Mouse (Mus musculus): ENCODE data around the gene Ccr1l1. TPM values are rescaled to one million over a fixed set of nuclear protein-coding genes. Genes with fewer than 3 reads are reported as not detected.

The Ccr1l1 gene
- total and polyA plus RNA-seq, 2 experiments = 0.12 TPM; not detected in 1

GRCm38 (mm10) chr9:123940628-123941027 is 37.6 kb downstream of the Ccr1l1 start:
- Histone ChIP-seq H3K4me3 (ENCODE audit: insufficient read depth, low read depth, low read length) (no peak overlapping the region), H3K27ac (replicated peaks; ENCODE audit: insufficient read depth, low read depth, low read length) (no peak overlapping the region), H3K27me3 (ENCODE audit: control insufficient read depth, insufficient read depth, low read length) (no peaks in the 10 kb centered on the region), H3K4me1 (ENCODE audit: control insufficient read depth, insufficient read depth, low read length) (no peaks in the 10 kb centered on the region), H3K79me2 (ENCODE audit: control insufficient read depth, insufficient read depth, low read length) (no peaks in the 10 kb centered on the region), H3K9ac (ENCODE audit: low read depth, low read length) (no peak overlapping the region), H3K36me3 (ENCODE audit: control insufficient read depth, insufficient read depth, low read length) (no peaks in the 10 kb centered on the region)
- no peak for DNase-seq (ENCODE audit: extremely low read depth, low read depth, low spot score)
- no peak for TF ChIP-seq CTCF (IDR thresholded peaks at IDR 0.05; ENCODE audit: low read depth, low read length)
- TF ChIP-seq POLR2A (IDR thresholded peaks at IDR 0.05; ENCODE audit: extremely low read depth, insufficient read depth, low read length) = no peak

- Histone ChIP-seq H3K27ac (replicated peaks; ENCODE audit: insufficient read depth, low read depth, low read length) (no peak overlapping the region), H3K4me3 (ENCODE audit: insufficient read depth, low read depth, low read length) (no peak overlapping the region), H3K79me2 (ENCODE audit: control insufficient read depth, insufficient read depth, low read length) (no peaks in the 10 kb centered on the region), H3K27me3 (ENCODE audit: control insufficient read depth, insufficient read depth, low read length) (no peaks in the 10 kb centered on the region), H3K9ac (ENCODE audit: low read depth, low read length) (no peak overlapping the region), H3K36me3 (ENCODE audit: control insufficient read depth, insufficient read depth, low read length) (no peaks in the 10 kb centered on the region), H3K4me1 (ENCODE audit: control insufficient read depth, insufficient read depth, low read length) (no peaks in the 10 kb centered on the region)
- DNase-seq (ENCODE audit: extremely low read depth, low read depth, low spot score) = no peak
- TF ChIP-seq CTCF (IDR thresholded peaks at IDR 0.05; ENCODE audit: low read depth, low read length) (no peak), POLR2A (IDR thresholded peaks at IDR 0.05; ENCODE audit: extremely low read depth, insufficient read depth, low read length) (no peak)
- WGBS = 52% methylated on average over 1 of the region's 1 CpGs
Measured at GRCm38 (mm10) chr9:123940168-123940567, 38.0 kb downstream of the Ccr1l1 start.

GRCm38 (mm10) chr9:123937989-123938388 is 40.2 kb downstream of the Ccr1l1 start:
- DNase-seq (ENCODE audit: extremely low read depth, low read depth, low spot score) = no peak
- Histone ChIP-seq H3K79me2 (ENCODE audit: control insufficient read depth, insufficient read depth, low read length) (no peaks in the 10 kb centered on the region), H3K4me3 (ENCODE audit: insufficient read depth, low read depth, low read length) (no peak overlapping the region), H3K27me3 (ENCODE audit: control insufficient read depth, insufficient read depth, low read length) (no peaks in the 10 kb centered on the region), H3K9ac (ENCODE audit: low read depth, low read length) (no peak overlapping the region), H3K36me3 (ENCODE audit: control insufficient read depth, insufficient read depth, low read length) (no peaks in the 10 kb centered on the region), H3K4me1 (ENCODE audit: control insufficient read depth, insufficient read depth, low read length) (no peaks in the 10 kb centered on the region), H3K27ac (replicated peaks; ENCODE audit: insufficient read depth, low read depth, low read length) (no peak overlapping the region)
- TF ChIP-seq POLR2A (IDR thresholded peaks at IDR 0.05; ENCODE audit: extremely low read depth, insufficient read depth, low read length) = no peak
- TF ChIP-seq CTCF (IDR thresholded peaks at IDR 0.05; ENCODE audit: low read depth, low read length) = no peak
- WGBS = 84% methylated on average over 2 of the region's 2 CpGs

GRCm38 (mm10) chr9:123936604-123937280 is 41.5 kb downstream of the Ccr1l1 start:
- DNase-seq (ENCODE audit: extremely low read depth, low read depth, low spot score) = no peak
- WGBS = 83% methylated on average over 9 of the region's 9 CpGs
- Histone ChIP-seq H3K4me3 (ENCODE audit: insufficient read depth, low read depth, low read length) (no peak overlapping the region), H3K4me1 (ENCODE audit: control insufficient read depth, insufficient read depth, low read length) (0 out of 2 replicates have a peak, but pooled peaks cover 2% of the 10 kb centered on the region), H3K9ac (ENCODE audit: low read depth, low read length) (no peak overlapping the region), H3K27ac (replicated peaks; ENCODE audit: insufficient read depth, low read depth, low read length) (no peak overlapping the region), H3K27me3 (ENCODE audit: control insufficient read depth, insufficient read depth, low read length) (no peaks in the 10 kb centered on the region), H3K79me2 (ENCODE audit: control insufficient read depth, insufficient read depth, low read length) (no peaks in the 10 kb centered on the region), H3K36me3 (ENCODE audit: control insufficient read depth, insufficient read depth, low read length) (no peaks in the 10 kb centered on the region)
- no peak for TF ChIP-seq POLR2A (IDR thresholded peaks at IDR 0.05; ENCODE audit: extremely low read depth, insufficient read depth, low read length)
- TF ChIP-seq CTCF (IDR thresholded peaks at IDR 0.05; ENCODE audit: low read depth, low read length) = no peak

GRCm38 (mm10) chr9:123935776-123936175 is 42.4 kb downstream of the Ccr1l1 start:
- Histone ChIP-seq H3K79me2 (ENCODE audit: control insufficient read depth, insufficient read depth, low read length) (no peaks in the 10 kb centered on the region), H3K4me1 (ENCODE audit: control insufficient read depth, insufficient read depth, low read length) (0 out of 2 replicates have a peak, but pooled peaks cover 2% of the 10 kb centered on the region), H3K27ac (replicated peaks; ENCODE audit: insufficient read depth, low read depth, low read length) (no peak overlapping the region), H3K27me3 (ENCODE audit: control insufficient read depth, insufficient read depth, low read length) (no peaks in the 10 kb centered on the region), H3K36me3 (ENCODE audit: control insufficient read depth, insufficient read depth, low read length) (no peaks in the 10 kb centered on the region), H3K4me3 (ENCODE audit: insufficient read depth, low read depth, low read length) (no peak overlapping the region), H3K9ac (ENCODE audit: low read depth, low read length) (no peak overlapping the region)
- DNase-seq (ENCODE audit: extremely low read depth, low read depth, low spot score) = no peak
- WGBS = 93% methylated on average over 5 of the region's 5 CpGs
- no peak for TF ChIP-seq CTCF (IDR thresholded peaks at IDR 0.05; ENCODE audit: low read depth, low read length)
- no peak for TF ChIP-seq POLR2A (IDR thresholded peaks at IDR 0.05; ENCODE audit: extremely low read depth, insufficient read depth, low read length)

GRCm38 (mm10) chr9:123935346-123935745 is 42.9 kb downstream of the Ccr1l1 start:
- no peak overlapping the region for H3K27ac ChIP-seq (replicated peaks; ENCODE audit: insufficient read depth, low read depth, low read length)
- H3K36me3 ChIP-seq (ENCODE audit: control insufficient read depth, insufficient read depth, low read length) = no peaks in the 10 kb centered on the region
- 0 out of 2 replicates have a peak, but pooled peaks cover 2% of the 10 kb centered on the region for H3K4me1 ChIP-seq (ENCODE audit: control insufficient read depth, insufficient read depth, low read length)
- TF ChIP-seq POLR2A (IDR thresholded peaks at IDR 0.05; ENCODE audit: extremely low read depth, insufficient read depth, low read length) (no peak), CTCF (IDR thresholded peaks at IDR 0.05; ENCODE audit: low read depth, low read length) (no peak)
- H3K79me2 ChIP-seq (ENCODE audit: control insufficient read depth, insufficient read depth, low read length) = no peaks in the 10 kb centered on the region
- no peaks in the 10 kb centered on the region for H3K27me3 ChIP-seq (ENCODE audit: control insufficient read depth, insufficient read depth, low read length)
- no peak for DNase-seq (ENCODE audit: extremely low read depth, low read depth, low spot score)
- 92% methylated on average over 6 of the region's 6 CpGs for WGBS
- no peak overlapping the region for H3K4me3 ChIP-seq (ENCODE audit: insufficient read depth, low read depth, low read length)
- no peak overlapping the region for H3K9ac ChIP-seq (ENCODE audit: low read depth, low read length)
